Mouse (Mus musculus): ENCODE measurements around the gene Dock2. TPM values are rescaled to one million over a fixed set of nuclear protein-coding genes. Genes with fewer than 3 reads are reported as not detected.
A peak's percentile ranks its signal among the peaks of the same experiment; 100 is the strongest.
"Not testable (repeated sequence)": the region's sequence is repeated elsewhere in the genome, so short reads cannot be mapped to it uniquely, and the experiment has no call there.

Gene Dock2
- total RNA-seq, 2 experiments from 2014 or later = 0.71 to 1.1 TPM

- intact Hi-C loops (cut with DNase I) = no loop called here
- no peak for DNase-seq
- no peak overlapping the region for H3K27ac ChIP-seq
- no peak overlapping the region for H3K4me3 ChIP-seq
- no peak for TF ChIP-seq CTCF (IDR thresholded peaks at IDR 0.05)
These were observed 519.6 kb downstream of the Dock2 start for GRCm38 (mm10) chr11:34264099-34264498.

- intact Hi-C loops (cut with DNase I) = no loop called here
- no peak for TF ChIP-seq CTCF (IDR thresholded peaks at IDR 0.05)
- no peak for DNase-seq
- Histone ChIP-seq H3K4me3 (no peak overlapping the region), H3K27ac (no peak overlapping the region)
These were observed 524.7 kb downstream of the Dock2 start for GRCm38 (mm10) chr11:34258849-34259469.

DNA sequence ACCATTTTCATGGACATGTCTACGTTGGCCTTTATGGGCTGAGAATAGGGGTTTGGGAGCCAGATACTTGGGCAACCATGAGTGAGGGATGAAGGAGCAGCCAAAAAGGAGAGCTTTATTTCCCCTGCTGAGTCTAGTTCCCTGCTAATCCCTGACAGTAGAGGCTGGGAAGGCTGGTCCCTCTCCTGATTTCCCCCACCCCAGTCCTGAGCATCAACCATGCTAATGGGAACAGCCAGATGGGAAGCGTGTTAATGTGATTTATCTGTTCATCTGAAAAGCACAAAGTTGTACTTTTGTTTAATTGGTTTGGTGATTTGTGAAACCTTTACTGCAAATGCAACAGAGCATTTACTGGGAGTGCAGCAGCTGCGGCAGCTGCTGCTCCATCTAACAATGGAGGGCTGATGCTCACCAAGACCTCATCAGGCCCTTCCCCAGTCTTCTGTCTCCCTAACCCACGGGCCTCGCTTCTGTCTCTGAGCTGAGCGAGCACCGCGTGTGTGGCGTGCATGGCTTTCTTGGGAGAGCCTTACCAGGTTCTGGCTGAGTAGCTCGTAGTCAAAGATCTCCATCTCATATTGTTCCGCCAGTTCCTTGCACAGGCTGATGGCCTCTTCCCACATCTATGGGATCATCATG is 526.0 kb downstream of the Dock2 start:
- no peak overlapping the region for H3K27ac ChIP-seq
- no peak for TF ChIP-seq CTCF (IDR thresholded peaks at IDR 0.05)
- intact Hi-C loops (cut with DNase I) = no loop called here
- H3K4me3 ChIP-seq = no peak overlapping the region
- DNase-seq = no peak

DNA sequence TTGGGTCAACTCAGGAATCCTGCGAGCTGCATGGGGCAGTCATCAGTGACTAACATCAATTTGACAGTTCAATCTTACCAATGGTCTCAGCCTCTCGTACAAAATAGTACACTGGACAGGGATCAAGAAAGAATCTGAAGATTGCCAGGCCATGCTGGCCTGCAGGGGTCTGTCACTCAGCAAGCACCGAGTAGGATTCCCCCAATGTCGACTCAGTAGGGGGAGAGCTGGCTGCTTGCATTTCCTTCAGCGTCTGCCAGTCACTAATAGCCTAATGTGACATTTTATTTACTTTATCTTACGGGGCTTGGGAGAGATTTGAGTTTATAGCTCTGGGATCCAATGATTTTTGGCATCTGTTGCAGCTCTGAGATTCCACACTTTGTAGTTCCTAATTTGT is 540.7 kb downstream of the Dock2 start:
- DNase-seq = no peak
- no peak for TF ChIP-seq CTCF (IDR thresholded peaks at IDR 0.05)
- intact Hi-C loops (cut with DNase I) = no loop called here
- no peak overlapping the region for H3K27ac ChIP-seq
- H3K4me3 ChIP-seq = no peak overlapping the region

GRCm38 (mm10) chr11:34240252-34240651 is 543.4 kb downstream of the Dock2 start:
- no peak for TF ChIP-seq CTCF (IDR thresholded peaks at IDR 0.05)
- no peak for DNase-seq
- Histone ChIP-seq H3K4me3 (no peak overlapping the region), H3K27ac (no peak overlapping the region)
- intact Hi-C loops (cut with DNase I) = no loop called here

- no peak overlapping the region for H3K27ac ChIP-seq
- H3K4me3 ChIP-seq = no peak overlapping the region
- intact Hi-C loops (cut with DNase I) = no loop called here
- no peak for TF ChIP-seq CTCF (IDR thresholded peaks at IDR 0.05)
- peak; percentile 38 for DNase-seq
These were observed 544.0 kb downstream of the Dock2 start for GRCm38 (mm10) chr11:34239691-34240090.

DNA sequence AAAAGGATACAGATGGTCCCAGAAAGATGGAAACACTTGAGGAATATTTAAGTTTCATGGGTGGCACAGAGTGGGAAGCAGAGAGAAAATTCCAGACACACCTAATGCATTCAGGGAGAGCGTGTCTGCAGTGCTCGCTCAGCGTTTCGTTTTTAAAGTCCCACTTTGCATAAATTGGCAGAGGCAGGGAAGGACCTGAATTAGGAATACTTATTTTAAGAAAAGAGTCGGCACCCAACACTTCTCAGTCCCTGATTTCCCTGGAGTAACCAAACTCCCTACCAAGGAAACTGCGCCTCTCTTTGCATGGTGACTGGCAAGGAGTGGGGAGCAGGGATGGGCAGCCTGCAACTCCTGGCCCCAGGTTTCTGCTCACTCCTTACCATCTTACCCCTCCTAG is 546.8 kb downstream of the Dock2 start:
- no peak overlapping the region for H3K27ac ChIP-seq
- H3K4me3 ChIP-seq = no peak overlapping the region
- intact Hi-C loops (cut with DNase I) = no loop called here
- DNase-seq = no peak
- TF ChIP-seq CTCF (IDR thresholded peaks at IDR 0.05) = no peak

DNA sequence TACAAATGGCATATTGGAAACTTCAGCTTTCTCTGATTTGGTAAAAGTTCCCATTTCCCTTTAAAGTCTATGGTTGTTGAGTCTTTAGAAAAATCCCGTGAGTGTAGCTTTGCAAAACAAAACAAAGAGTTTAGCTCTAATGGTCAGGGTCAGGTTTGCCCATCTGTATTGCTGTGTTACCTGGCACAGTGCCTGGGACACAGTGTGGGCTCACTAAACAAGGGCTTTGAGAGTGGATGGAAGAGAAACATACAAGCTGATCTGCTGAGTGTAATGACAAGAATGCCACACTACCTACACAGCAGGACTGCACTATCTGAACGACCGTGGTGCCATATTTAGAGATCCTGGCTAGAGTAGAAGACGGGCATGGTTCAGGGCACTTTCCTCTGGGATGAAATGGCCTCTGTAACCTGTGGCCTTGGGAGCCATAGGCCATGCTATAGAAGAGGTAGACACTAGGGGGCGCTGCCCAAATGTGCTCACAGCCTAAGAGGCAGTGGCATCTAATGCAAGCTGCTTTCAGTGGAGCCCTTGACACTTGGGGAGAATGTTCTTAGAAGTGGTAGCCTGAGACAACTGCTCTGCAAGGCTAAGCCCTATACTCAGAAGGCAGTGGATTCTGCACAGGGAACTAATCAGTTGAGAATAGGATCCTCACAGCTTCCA is 547.5 kb downstream of the Dock2 start:
- no peak overlapping the region for H3K4me3 ChIP-seq
- peak; percentile 47 for TF ChIP-seq CTCF (IDR thresholded peaks at IDR 0.05)
- intact Hi-C loops (cut with DNase I) = no loop called here
- no peak for DNase-seq
- no peak overlapping the region for H3K27ac ChIP-seq

GRCm38 (mm10) chr11:34228758-34229364 is 554.8 kb downstream of the Dock2 start:
- TF ChIP-seq CTCF (IDR thresholded peaks at IDR 0.05) = peak; percentile 72
- DNase-seq = peak; percentile 44
- intact Hi-C loops (cut with DNase I) = loop anchor here (5.0 kb wide), 1 partner anchor 588 kb away; no protein-coding TSS in a partner anchor
- H3K27ac ChIP-seq = no peak overlapping the region
- no peak overlapping the region for H3K4me3 ChIP-seq

GRCm38 (mm10) chr11:34227180-34227579 is 556.5 kb downstream of the Dock2 start:
- intact Hi-C loops (cut with DNase I) = loop anchor here (5.0 kb wide), 1 partner anchor 590 kb away; no protein-coding TSS in a partner anchor

DNA sequence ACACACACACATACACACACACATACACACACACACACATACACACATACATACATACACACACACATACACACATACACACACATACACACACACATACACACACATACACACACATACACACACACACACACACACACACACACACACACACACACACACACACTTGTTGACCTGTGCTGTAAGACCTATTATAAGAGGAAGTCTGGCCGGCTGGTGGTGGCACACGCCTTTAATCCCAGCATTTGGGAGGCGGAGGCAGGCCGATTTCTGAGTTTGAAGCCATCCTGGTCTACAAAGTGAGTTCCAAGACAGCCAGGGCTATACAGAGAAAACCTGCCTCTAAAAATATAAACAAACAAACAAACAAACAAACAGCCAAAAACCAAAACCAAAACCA is 563.1 kb downstream of the Dock2 start:
- intact Hi-C loops (cut with DNase I); DNase-seq; H3K27ac ChIP-seq; H3K4me3 ChIP-seq: not testable (repeated sequence)

More at GRCm38 (mm10) chr11:34227180-34227579, 556.5 kb downstream of the Dock2 start:
- Histone ChIP-seq H3K4me3 (no peak overlapping the region), H3K27ac (no peak overlapping the region)
- no peak for DNase-seq
- TF ChIP-seq CTCF (IDR thresholded peaks at IDR 0.05) = peak; percentile 48

- intact Hi-C loops (cut with DNase I) = loop anchor here (1.0 to 10.0 kb wide), 2 partner anchors 64 to 208 kb away; no protein-coding TSS in a partner anchor
- H3K4me3 ChIP-seq = no peak overlapping the region
- TF ChIP-seq CTCF (IDR thresholded peaks at IDR 0.05) = peak; percentile 84
- peak; percentile 29 for DNase-seq
- H3K27ac ChIP-seq = no peak overlapping the region
These were observed 570.8 kb downstream of the Dock2 start for GRCm38 (mm10) chr11:34212853-34213252.

GRCm38 (mm10) chr11:34207989-34208388 is 575.7 kb downstream of the Dock2 start, which contains the start of gene Foxi1:
Foxi1 (minus strand) TSS chr11:34208089.
- no peak for DNase-seq
- no peak within 1 kb of the TSS for H3K27ac ChIP-seq
- no peak for TF ChIP-seq CTCF (IDR thresholded peaks at IDR 0.05)
- intact Hi-C loops (cut with DNase I) = no loop called here
- H3K4me3 ChIP-seq = no peak within 1 kb of the TSS

All from gastrocnemius, adult 2 months (tissue).